9 mouse cellular contexts compared by ENCODE assay signal in the genomic region with DNA sequence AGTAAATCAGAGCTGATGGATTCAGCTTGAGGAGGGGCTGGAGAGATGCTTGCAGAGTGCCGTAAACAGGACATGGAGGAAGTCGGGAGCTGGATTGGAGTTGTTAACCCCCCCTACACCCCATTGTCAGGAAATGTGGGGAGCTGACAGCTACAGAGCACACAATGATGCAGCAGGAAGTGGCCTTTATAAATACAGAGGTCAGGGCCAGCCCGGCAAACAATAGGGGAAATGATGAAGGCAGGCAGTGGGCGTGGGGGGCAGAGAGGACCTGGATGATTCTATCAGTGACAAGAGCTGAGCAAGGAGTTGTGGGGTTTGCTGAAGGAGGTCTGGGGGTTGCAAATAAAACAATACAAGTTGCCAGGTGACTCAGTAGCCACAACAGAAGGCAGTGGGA.
DNase-seq lines count a peak whose midpoint lies in the region; ATAC-seq and TF ChIP-seq lines count a peak whose summit lies in the region.
"Had no signal": no experiment of that assay in that cellular context is flagged by ENCODE, and none has a peak within 500 bp of the region (broad histone marks: within the 10 kb centered on the region; RNA-seq: fewer than 3 reads in every experiment).

No protein-coding gene starts in this region.

- DNase-seq in gastrocnemius, adult 2 months, result peak; percentile 45
- DNase-seq in gastrocnemius, postnatal 4 days (ENCODE audit: low spot score in 2 of 2), result no peak
- peak; percentile 81 for DNase-seq in heart, adult 8-10 months (ENCODE audit: low spot score)
- peak; percentile 60 for DNase-seq in kidney, postnatal 0 days (ENCODE audit: low spot score)
- DNase-seq in natural killer cell, adult 2 months (ENCODE audit: low spot score in 2 of 2), result peak; percentile 33 to 49
- DNase-seq in testis, postnatal 10 days (ENCODE audit: low spot score), result no peak
- no peak for DNase-seq in midbrain, embryonic 10.5 days (ENCODE audit: low spot score)
- DNase-seq in thymus, postnatal 10 days (ENCODE audit: low spot score in 2 of 2), result no peak

- H3K4me2 ChIP-seq in kidney, postnatal 0 days (ENCODE audit: low read length), result no peak overlapping the region

- intact Hi-C loops in gastrocnemius, adult 2 months (cut with DNase I), result no loop called here

- no peak overlapping the region for H3K4me3 ChIP-seq in gastrocnemius, adult 2 months
- H3K4me3 ChIP-seq in kidney, postnatal 0 days (replicated peaks; ENCODE audit: low read depth, low read length), result no peak overlapping the region
- no peak overlapping the region for H3K4me3 ChIP-seq in midbrain, embryonic 10.5 days

- no peaks in the 10 kb centered on the region for H3K36me3 ChIP-seq in kidney, postnatal 0 days (ENCODE audit: insufficient read depth, low read length)
- no peaks in the 10 kb centered on the region for H3K36me3 ChIP-seq in midbrain, embryonic 10.5 days

- H3K27ac ChIP-seq in gastrocnemius, adult 2 months, result peak overlapping the region; percentile 79
- peak overlapping the region; percentile 1; the same call in 1 of the 2 replicates for H3K27ac ChIP-seq in kidney, postnatal 0 days
- no peak overlapping the region for H3K27ac ChIP-seq in midbrain, embryonic 10.5 days (replicated peaks)
- H3K27ac ChIP-seq: macrophage had no signal

- ATAC-seq in kidney, postnatal 0 days (replicated peaks; ENCODE audit: low FRiP score, low read depth), result no peak; the same call in 1 of the 2 replicates

- no peaks in the 10 kb centered on the region for H3K27me3 ChIP-seq in kidney, postnatal 0 days (ENCODE audit: insufficient read depth, low read length)
- H3K27me3 ChIP-seq in midbrain, embryonic 10.5 days (ENCODE audit: low read depth, poor library complexity, severe bottlenecking), result no peaks in the 10 kb centered on the region

- 44% methylated on average over 4 of the region's 4 CpGs for WGBS in kidney, postnatal 0 days
- WGBS in midbrain, embryonic 10.5 days, result 68% methylated on average over 4 of the region's 4 CpGs

- no peak overlapping the region for H3K9ac ChIP-seq in kidney, postnatal 0 days (ENCODE audit: low read depth, low read length)

- no peaks in the 10 kb centered on the region for H3K4me1 ChIP-seq in kidney, postnatal 0 days (replicated peaks; ENCODE audit: insufficient read depth, low read length)
- H3K4me1 ChIP-seq in midbrain, embryonic 10.5 days, result peaks cover 13% of the 10 kb centered on the region

- TF ChIP-seq CTCF in gastrocnemius, adult 2 months (IDR thresholded peaks at IDR 0.05), result no peak
- TF ChIP-seq CTCF in kidney, postnatal 0 days (IDR thresholded peaks at IDR 0.05; ENCODE audit: low read depth), result no peak

- no peaks in the 10 kb centered on the region for H3K9me3 ChIP-seq in kidney, postnatal 0 days (replicated peaks; ENCODE audit: low read length)
- H3K9me3 ChIP-seq in midbrain, embryonic 10.5 days (replicated peaks), result no peaks in the 10 kb centered on the region

Comparison
In these comparisons a context has a peak if more than half of its experiments do, and no peak if none do; other contexts are left out.
1. DNase-seq: peak in gastrocnemius, adult 2 months (single experiment), heart, adult 8-10 months (single experiment), kidney, postnatal 0 days (single experiment) and natural killer cell, adult 2 months (2 of 2); none in gastrocnemius, postnatal 4 days (0 of 2), testis, postnatal 10 days (single experiment), midbrain, embryonic 10.5 days (single experiment) and thymus, postnatal 10 days (0 of 2).